Mouse (Mus musculus): ENCODE measurements around the gene Cd81.

Cd81 gene

GRCm38 (mm10) chr7:143049841-143050816 is 2.4 kb upstream of the Cd81 start:
- DNase-seq (ENCODE audit: low read depth, low spot score): no peak

GRCm38 (mm10) chr7:143051316-143051715 is 1.2 kb upstream of the Cd81 start:
- no peak for DNase-seq (ENCODE audit: low read depth, low spot score)

- DNase-seq (ENCODE audit: low read depth, low spot score): no peak
These were observed 715 bp downstream of the Cd81 start for GRCm38 (mm10) chr7:143053008-143053899.

- no peak for DNase-seq (ENCODE audit: low read depth, low spot score)
These were observed 1.5 kb downstream of the Cd81 start for GRCm38 (mm10) chr7:143053961-143054611.

- DNase-seq (ENCODE audit: low read depth, low spot score): no peak
These were observed 2.0 kb downstream of the Cd81 start for GRCm38 (mm10) chr7:143054612-143054965.

GRCm38 (mm10) chr7:143055001-143055400 is 2.5 kb downstream of the Cd81 start:
- no peak for DNase-seq (ENCODE audit: low read depth, low spot score)

- DNase-seq (ENCODE audit: low read depth, low spot score): no peak
These were observed 3.1 kb downstream of the Cd81 start for GRCm38 (mm10) chr7:143055499-143056186.

- no peak for DNase-seq (ENCODE audit: low read depth, low spot score)
These were observed 4.5 kb downstream of the Cd81 start for GRCm38 (mm10) chr7:143057023-143057422.

GRCm38 (mm10) chr7:143057667-143058220 is 5.2 kb downstream of the Cd81 start:
- no peak for DNase-seq (ENCODE audit: low read depth, low spot score)

GRCm38 (mm10) chr7:143058221-143058697 is 5.7 kb downstream of the Cd81 start:
- no peak for DNase-seq (ENCODE audit: low read depth, low spot score)

- DNase-seq (ENCODE audit: low read depth, low spot score): no peak
These were observed 6.8 kb downstream of the Cd81 start for GRCm38 (mm10) chr7:143059202-143059870.

GRCm38 (mm10) chr7:143062704-143063103 is 10.2 kb downstream of the Cd81 start:
- no peak for DNase-seq (ENCODE audit: low read depth, low spot score)

GRCm38 (mm10) chr7:143064226-143064625 is 11.7 kb downstream of the Cd81 start:
- no peak for DNase-seq (ENCODE audit: low read depth, low spot score)

- DNase-seq (ENCODE audit: low read depth, low spot score): no peak
These were observed 13.2 kb downstream of the Cd81 start for GRCm38 (mm10) chr7:143065692-143066091.

GRCm38 (mm10) chr7:143067469-143067868 is 14.9 kb downstream of the Cd81 start:
- DNase-seq (ENCODE audit: low read depth, low spot score): no peak

GRCm38 (mm10) chr7:143067897-143068296 is 15.4 kb downstream of the Cd81 start:
- no peak for DNase-seq (ENCODE audit: low read depth, low spot score)

- DNase-seq (ENCODE audit: low read depth, low spot score): no peak
These were observed 15.9 kb downstream of the Cd81 start for GRCm38 (mm10) chr7:143068316-143068881.

- DNase-seq (ENCODE audit: low read depth, low spot score): peak; percentile 100
These were observed 16.5 kb downstream of the Cd81 start, which contains the start of gene Tssc4 for GRCm38 (mm10) chr7:143068882-143069591. Gene Tssc4, plus strand, starts transcription at chr7:143069249.

GRCm38 (mm10) chr7:143069751-143070400 is 17.3 kb downstream of the Cd81 start:
- no peak for DNase-seq (ENCODE audit: low read depth, low spot score)

Data from brain, embryonic 18.5 days (tissue).